Mouse (Mus musculus) midbrain, embryonic 15.5 days (tissue): ENCODE measurements around the gene Abracl. TPM values are rescaled to one million over a fixed set of nuclear protein-coding genes. Genes with fewer than 3 reads are reported as not detected.

ENCODE experiments used
- ATAC-seq: fragments of 200-750 bp; cut with Nextera tagmentation; replicated peaks from 2 replicates; pipeline ENCODE4 v1.8.0; 2017; ENCODE audit warnings: moderate TSS enrichment
- H3K27ac ChIP-seq: fragments of 300-500 bp; sonication (generic); 2 replicates; pipeline ENCODE4 v1.5.1; 2015; ENCODE audit warnings: mild to moderate bottlenecking, inconsistent platforms
- H3K27me3 ChIP-seq: fragments of 300-500 bp; sonication (generic); replicated peaks from 2 replicates; pipeline ENCODE4 v1.6.1; 2015; ENCODE audit warnings: inconsistent platforms
- H3K36me3 ChIP-seq: fragments of 300-500 bp; sonication (generic); replicated peaks from 2 replicates; pipeline ENCODE4 v1.6.1; 2015; ENCODE audit warnings: inconsistent platforms
- H3K4me1 ChIP-seq: fragments of 300-500 bp; sonication (generic); 2 replicates; pipeline ENCODE4 v1.6.1; 2015; ENCODE audit warnings: inconsistent platforms
- H3K4me2 ChIP-seq: fragments of 300-500 bp; sonication (generic); 2 replicates; pipeline ENCODE4 v1.6.1; 2015; ENCODE audit warnings: inconsistent platforms, mild to moderate bottlenecking, moderate library complexity
- H3K4me3 ChIP-seq: fragments of 300-500 bp; sonication (generic); 2 replicates; pipeline ENCODE4 v1.5.1; 2015; ENCODE audit warnings: mild to moderate bottlenecking, inconsistent platforms
- H3K9ac ChIP-seq: fragments of 300-500 bp; sonication (generic); 2 replicates; pipeline ENCODE4 v1.6.1; 2015; ENCODE audit warnings: mild to moderate bottlenecking, inconsistent platforms
- H3K9me3 ChIP-seq: fragments of 300-500 bp; sonication (generic); 2 replicates; pipeline ENCODE4 v1.6.1; 2016; ENCODE audit warnings: inconsistent platforms
- WGBS: fragments of 180-500 bp; shearing (Covaris S2); methylation state at CpG from one replicate; pipeline ENCODE4 v1.1.7; 2015; ENCODE audit warnings: mixed read lengths; 5-methylcytosine and 5-hydroxymethylcytosine counted together
- polyA plus RNA-seq: library from polyadenylated mRNA; unstranded; fragments of >200 nt; fragmentation: Nextera tagmentation; extraction: Ambion mirVana; gene quantifications from 2 replicates; pipeline ENCODE4 v1.2.1, GENCODE M21; 2015

The Abracl gene
- polyA plus RNA-seq, 1 experiment from 2014 or later, result 49.2 TPM

DNA sequence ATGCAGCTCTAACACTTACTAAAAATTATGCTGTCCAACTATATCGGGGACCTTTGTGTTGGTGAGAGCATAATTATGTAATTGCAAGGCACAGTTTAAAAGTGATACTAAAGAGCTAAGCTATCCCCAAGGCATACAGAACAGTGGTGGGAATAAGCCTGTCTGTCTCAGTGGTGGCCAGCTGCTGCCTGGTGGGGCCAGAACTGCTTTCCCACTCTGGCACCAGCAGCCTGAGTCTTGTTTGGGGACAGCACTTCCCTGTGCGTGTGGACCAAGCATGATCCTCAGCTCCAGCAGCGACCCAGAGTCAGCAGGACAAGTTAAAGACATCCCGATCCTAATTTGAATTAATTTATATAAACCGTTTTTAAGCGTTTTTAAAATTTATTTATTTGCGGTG lies 2.6 kb downstream of the Abracl start:
- 68% methylated on average over 7 of the region's 7 CpGs for WGBS
- Histone ChIP-seq H3K36me3 (0 out of 2 replicates have a peak, but pooled peaks cover 6% of the 10 kb centered on the region), H3K4me3 (no peak overlapping the region), H3K9me3 (no peaks in the 10 kb centered on the region), H3K4me1 (no peaks in the 10 kb centered on the region; the same call in 1 of the 2 replicates), H3K4me2 (no peak overlapping the region), H3K27ac (no peak overlapping the region), H3K9ac (no peak overlapping the region), H3K27me3 (no peaks in the 10 kb centered on the region)
- ATAC-seq, result no peak

DNA sequence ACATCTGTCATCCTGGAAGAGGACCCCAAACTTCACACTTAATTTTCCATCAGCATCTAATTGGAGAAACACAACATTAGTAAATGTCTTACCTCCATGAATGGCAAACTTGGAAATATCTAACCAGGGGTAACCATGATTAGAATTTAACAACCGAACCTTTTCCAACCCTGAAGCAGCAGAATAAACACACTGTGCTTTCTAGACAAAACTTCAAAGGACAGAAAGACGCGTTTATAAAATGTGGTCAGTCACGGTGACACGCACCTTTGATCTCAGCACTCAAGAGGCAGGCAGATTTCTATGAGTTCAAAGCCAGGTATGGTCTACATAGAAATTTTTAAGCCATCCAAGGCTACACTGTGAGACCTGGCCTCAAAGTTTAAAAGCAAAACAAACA lies 11.3 kb downstream of the Abracl start:
- Histone ChIP-seq H3K36me3 (0 out of 2 replicates have a peak, but pooled peaks cover 4% of the 10 kb centered on the region), H3K9ac (no peak overlapping the region), H3K4me1 (no peaks in the 10 kb centered on the region), H3K4me3 (no peak overlapping the region), H3K4me2 (no peak overlapping the region), H3K9me3 (no peaks in the 10 kb centered on the region), H3K27me3 (no peaks in the 10 kb centered on the region), H3K27ac (no peak overlapping the region)
- no peak for ATAC-seq
- 80% methylated on average over 5 of the region's 5 CpGs for WGBS

DNA sequence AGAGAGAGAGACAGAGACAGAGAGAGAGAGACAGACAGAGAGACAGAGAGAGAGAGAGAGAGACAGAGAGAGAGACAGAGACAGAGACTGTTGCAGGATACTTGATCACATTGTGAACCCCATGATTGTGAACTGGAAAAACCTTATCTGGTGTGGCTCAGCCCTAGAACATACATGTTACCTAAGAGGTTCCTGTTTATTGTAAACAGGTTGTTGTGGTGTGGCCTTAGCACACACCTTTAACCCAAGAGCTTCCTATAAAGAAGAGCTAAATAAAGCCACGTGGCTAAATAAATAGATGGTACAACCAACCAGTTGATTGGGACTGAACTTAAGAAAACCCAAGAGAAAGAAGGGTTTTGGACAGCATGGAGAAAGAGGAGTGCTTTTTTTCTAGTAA lies 13.3 kb downstream of the Abracl start:
- H3K27ac ChIP-seq, result no peak overlapping the region
- H3K4me2 ChIP-seq, result no peak overlapping the region
- no peaks in the 10 kb centered on the region for H3K27me3 ChIP-seq
- H3K9ac ChIP-seq, result no peak overlapping the region
- H3K4me3 ChIP-seq, result no peak overlapping the region
- no peaks in the 10 kb centered on the region for H3K9me3 ChIP-seq
- no peaks in the 10 kb centered on the region for H3K4me1 ChIP-seq
- H3K36me3 ChIP-seq, result no peaks in the 10 kb centered on the region
- ATAC-seq, result no peak
- WGBS, result 85% methylated on average over 1 of the region's 1 CpGs

DNA sequence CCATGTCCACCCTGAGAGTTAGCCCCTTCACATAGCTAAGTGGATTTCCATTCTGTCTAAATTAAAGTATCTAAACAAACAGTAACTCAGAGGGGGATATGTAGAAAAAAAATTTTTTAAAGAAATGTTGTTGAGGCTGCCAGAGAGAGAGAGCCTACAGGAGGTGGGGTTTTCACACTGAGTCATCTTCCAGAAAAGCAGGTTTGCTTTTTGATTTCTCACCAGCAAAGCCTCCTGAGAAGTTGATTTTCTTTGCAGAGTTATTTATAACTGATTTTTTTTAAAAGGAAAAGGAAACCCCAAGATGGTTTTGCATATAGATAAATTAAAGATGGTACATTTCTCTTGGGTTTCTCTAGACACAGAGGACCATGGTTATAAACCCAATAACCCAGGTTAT lies 15.0 kb downstream of the Abracl start:
- ATAC-seq, result no peak
- no peaks in the 10 kb centered on the region for H3K27me3 ChIP-seq
- no peak overlapping the region for H3K4me3 ChIP-seq
- H3K4me2 ChIP-seq, result no peak overlapping the region
- no peak overlapping the region for H3K9ac ChIP-seq
- H3K4me1 ChIP-seq, result no peaks in the 10 kb centered on the region
- H3K9me3 ChIP-seq, result no peaks in the 10 kb centered on the region
- no peaks in the 10 kb centered on the region for H3K36me3 ChIP-seq
- no peak overlapping the region for H3K27ac ChIP-seq

DNA sequence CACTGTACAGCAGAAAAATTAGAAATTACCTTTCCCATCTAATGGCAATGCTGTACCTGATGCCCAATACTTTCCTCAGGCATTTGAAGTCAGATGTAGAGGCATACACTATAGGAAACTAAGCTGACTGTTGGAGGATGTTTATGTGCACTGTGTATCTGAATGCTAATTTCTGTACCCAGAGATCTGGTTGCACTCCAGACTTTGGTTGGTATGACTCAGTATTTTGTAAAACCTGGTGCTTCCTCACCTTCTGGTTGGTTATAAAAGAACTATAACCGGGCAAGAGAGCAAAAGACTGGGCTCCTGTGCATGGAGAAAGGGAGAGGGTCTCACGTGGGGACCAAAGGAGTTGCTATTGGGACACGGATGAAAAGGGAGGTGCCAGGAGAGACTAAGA lies 15.8 kb downstream of the Abracl start:
- ATAC-seq, result no peak
- Histone ChIP-seq H3K4me1 (no peaks in the 10 kb centered on the region), H3K9me3 (no peaks in the 10 kb centered on the region), H3K27me3 (no peaks in the 10 kb centered on the region), H3K4me2 (no peak overlapping the region), H3K27ac (no peak overlapping the region), H3K36me3 (no peaks in the 10 kb centered on the region), H3K4me3 (no peak overlapping the region), H3K9ac (no peak overlapping the region)
- WGBS, result 87% methylated on average over 3 of the region's 3 CpGs

DNA sequence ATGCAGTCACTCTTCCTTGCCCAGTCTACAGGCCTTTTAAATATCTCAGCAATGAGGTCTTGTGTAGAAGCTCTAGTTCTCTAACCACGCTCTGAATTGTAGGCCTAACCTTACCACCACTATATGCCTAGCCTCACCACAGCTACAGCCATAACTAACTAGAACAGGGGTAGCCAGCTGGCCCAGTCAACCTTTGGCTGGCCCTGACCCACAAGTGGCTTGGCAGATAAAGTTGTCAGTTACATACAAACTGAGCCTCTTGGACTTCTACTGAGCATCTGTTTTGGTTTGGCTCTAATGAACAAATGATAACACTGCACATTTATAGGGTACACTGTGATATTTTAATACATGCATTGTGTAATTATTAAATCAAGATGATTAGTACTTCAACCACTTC lies 16.3 kb downstream of the Abracl start:
- H3K4me3 ChIP-seq, result no peak overlapping the region
- no peaks in the 10 kb centered on the region for H3K27me3 ChIP-seq
- H3K9ac ChIP-seq, result no peak overlapping the region
- WGBS, result 94% methylated on average over 1 of the region's 1 CpGs
- no peak overlapping the region for H3K27ac ChIP-seq
- no peaks in the 10 kb centered on the region for H3K36me3 ChIP-seq
- no peaks in the 10 kb centered on the region for H3K9me3 ChIP-seq
- no peaks in the 10 kb centered on the region for H3K4me1 ChIP-seq
- H3K4me2 ChIP-seq, result no peak overlapping the region
- no peak for ATAC-seq

DNA sequence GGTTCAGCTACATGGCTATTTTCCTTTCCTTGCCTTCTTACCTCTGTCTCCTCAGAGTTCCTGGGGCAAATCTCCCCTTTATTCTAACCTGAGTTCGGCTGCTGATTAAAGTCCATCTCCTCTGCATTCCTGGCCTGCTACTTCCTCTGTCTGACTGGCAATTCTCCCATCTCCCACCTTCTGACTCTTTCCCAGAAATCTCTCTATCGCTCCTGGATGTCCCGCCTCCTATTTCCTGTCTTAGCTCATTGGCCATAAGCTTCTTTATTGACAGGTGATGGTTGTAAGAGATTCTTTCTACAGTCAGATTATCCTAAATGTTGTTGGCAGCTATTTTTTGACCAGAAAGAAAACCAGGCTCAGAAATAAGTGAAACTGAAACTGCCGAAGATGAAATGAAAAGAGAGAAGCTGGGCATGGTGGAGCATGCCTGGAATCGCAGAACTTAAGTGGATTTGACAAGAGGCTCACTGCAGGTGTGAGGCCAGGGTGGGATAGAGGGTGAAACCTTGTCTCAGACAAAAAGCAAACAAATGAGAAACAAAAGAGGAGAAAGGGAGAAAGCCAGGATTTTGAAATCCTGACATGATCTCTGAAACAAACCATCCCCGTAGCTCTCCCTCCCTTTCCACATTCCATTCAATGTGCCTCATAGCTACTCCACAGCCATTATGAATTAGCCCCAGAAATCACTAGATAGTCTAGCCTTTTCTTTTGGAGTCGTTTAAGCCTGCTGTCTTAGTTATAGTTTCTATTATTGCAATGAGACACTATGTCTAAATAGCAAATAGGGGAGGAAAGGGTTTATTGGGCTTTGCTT lies 17.7 kb downstream of the Abracl start:
- Histone ChIP-seq H3K27ac (no peak overlapping the region), H3K4me1 (no peaks in the 10 kb centered on the region), H3K9me3 (no peaks in the 10 kb centered on the region), H3K4me3 (no peak overlapping the region), H3K27me3 (no peaks in the 10 kb centered on the region), H3K36me3 (no peaks in the 10 kb centered on the region), H3K4me2 (no peak overlapping the region), H3K9ac (no peak overlapping the region)
- 81% methylated on average over 7 of the region's 7 CpGs for WGBS
- ATAC-seq, result no peak

DNA sequence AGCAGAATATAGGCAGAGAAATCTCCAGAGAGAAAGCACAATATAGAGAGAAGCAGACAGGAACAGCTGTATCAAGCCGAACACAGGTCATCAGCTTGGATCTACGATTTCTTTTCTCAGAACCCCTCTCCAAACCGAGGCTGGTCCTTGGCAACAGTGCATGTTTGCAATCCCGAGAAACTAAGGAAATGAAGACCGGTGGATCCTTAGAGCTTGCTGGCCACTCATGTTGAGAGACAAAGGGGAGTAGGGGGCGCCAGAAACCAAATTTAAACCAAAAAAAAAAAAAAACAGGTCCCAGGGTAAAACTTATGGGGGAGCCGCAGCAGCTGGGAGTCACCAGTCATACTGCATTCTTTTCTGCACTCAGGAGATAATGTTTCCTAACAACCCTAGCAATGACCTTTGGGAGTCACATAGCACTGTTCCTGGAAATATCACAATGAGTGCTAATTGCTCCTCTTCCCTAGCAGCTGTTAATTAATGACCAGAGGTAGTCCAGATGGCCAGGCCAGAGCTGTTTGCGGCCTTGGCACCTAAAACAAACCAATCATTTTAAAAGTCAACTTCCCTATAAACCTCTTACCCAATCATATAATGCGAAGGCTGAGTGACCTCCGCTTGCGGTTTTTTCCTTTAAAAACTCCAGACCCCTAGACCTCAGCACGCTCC lies 19.0 kb downstream of the Abracl start:
- Histone ChIP-seq H3K4me1 (no peaks in the 10 kb centered on the region), H3K27me3 (no peaks in the 10 kb centered on the region), H3K9ac (no peak overlapping the region), H3K36me3 (no peaks in the 10 kb centered on the region), H3K4me2 (no peak overlapping the region), H3K27ac (no peak overlapping the region), H3K4me3 (no peak overlapping the region), H3K9me3 (no peaks in the 10 kb centered on the region)
- no peak for ATAC-seq
- WGBS, result 85% methylated on average over 12 of the region's 12 CpGs

DNA sequence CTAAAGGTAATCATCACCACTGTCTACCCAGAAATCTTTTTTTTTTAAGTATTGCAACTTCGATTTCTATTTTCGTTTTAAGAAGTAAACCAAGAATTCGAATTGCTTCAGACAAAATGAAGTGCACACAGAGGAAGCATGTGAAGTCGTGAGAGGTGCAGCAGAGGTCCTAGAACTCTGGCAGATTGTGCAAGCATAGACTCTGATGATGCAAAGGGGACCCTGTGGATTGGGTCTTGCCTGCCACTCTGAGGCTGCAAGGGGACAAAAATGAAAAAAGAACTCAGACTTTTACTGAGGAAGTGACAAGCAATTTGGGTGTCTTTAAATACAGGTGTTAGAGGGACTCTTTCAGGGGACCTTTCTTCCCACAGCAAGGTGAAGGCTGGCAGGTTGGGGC lies 32.5 kb downstream of the Abracl start:
- no peaks in the 10 kb centered on the region for H3K27me3 ChIP-seq
- WGBS, result 89% methylated on average over 4 of the region's 4 CpGs
- no peak overlapping the region for H3K4me2 ChIP-seq
- H3K4me1 ChIP-seq, result no peaks in the 10 kb centered on the region
- H3K36me3 ChIP-seq, result no peaks in the 10 kb centered on the region
- H3K4me3 ChIP-seq, result no peak overlapping the region
- H3K27ac ChIP-seq, result no peak overlapping the region
- no peak for ATAC-seq
- H3K9me3 ChIP-seq, result no peaks in the 10 kb centered on the region
- no peak overlapping the region for H3K9ac ChIP-seq

DNA sequence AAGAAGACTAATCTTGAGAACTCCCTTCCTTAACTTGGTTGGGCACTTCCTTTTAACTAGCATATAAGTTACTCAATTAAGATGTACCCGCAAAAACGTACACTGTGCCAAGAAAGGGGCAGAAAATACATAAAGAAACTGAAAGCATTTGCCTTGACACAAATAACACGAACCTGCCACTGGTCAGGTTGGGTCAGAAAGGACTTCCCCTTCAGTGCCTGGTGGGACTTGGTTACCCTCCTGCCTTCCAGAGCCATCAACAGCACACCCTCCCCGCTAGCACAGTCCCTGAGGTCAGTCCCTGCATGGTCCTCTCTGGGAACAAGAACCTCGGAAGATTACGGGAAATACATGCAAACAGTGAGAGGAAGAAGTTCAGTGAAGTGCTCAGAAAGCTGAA lies 34.0 kb downstream of the Abracl start:
- Histone ChIP-seq H3K4me1 (no peaks in the 10 kb centered on the region), H3K4me2 (no peak overlapping the region), H3K27me3 (no peaks in the 10 kb centered on the region), H3K9ac (no peak overlapping the region), H3K36me3 (no peaks in the 10 kb centered on the region), H3K4me3 (no peak overlapping the region), H3K27ac (no peak overlapping the region), H3K9me3 (no peaks in the 10 kb centered on the region)
- no peak for ATAC-seq
- 71% methylated on average over 6 of the region's 6 CpGs for WGBS

DNA sequence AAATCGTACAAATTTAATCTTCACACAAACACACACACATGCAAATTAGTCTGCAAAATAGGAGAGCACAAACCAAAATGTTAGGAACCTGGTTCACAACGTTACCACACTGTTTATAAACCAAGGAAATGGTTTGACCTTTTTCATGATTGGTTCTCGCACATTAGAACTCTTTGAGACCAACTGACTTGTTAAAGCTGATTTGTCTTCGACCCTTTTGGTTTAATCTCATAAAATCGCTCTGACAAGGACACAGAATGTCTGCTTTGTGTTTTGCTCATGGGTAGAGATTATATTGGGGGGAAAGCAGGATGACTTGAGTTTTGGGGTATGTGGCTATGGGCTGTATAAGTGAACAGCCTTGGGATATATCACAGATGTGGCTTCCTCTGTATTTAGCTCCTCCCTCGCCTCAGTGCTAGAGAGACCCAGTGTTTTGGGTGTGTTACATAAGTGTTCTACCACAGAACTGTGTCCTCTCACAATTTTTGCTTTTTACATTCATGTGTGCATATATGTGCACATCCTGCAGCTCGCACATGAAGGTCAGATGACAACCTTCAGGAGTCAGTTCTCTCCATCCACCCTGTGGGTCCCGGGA lies 35.2 kb downstream of the Abracl start:
- no peak overlapping the region for H3K9ac ChIP-seq
- no peaks in the 10 kb centered on the region for H3K9me3 ChIP-seq
- H3K4me2 ChIP-seq, result no peak overlapping the region
- no peak overlapping the region for H3K4me3 ChIP-seq
- H3K27me3 ChIP-seq, result no peaks in the 10 kb centered on the region
- no peak overlapping the region for H3K27ac ChIP-seq
- no peaks in the 10 kb centered on the region for H3K36me3 ChIP-seq
- ATAC-seq, result no peak
- H3K4me1 ChIP-seq, result no peaks in the 10 kb centered on the region
- 85% methylated on average over 8 of the region's 8 CpGs for WGBS

DNA sequence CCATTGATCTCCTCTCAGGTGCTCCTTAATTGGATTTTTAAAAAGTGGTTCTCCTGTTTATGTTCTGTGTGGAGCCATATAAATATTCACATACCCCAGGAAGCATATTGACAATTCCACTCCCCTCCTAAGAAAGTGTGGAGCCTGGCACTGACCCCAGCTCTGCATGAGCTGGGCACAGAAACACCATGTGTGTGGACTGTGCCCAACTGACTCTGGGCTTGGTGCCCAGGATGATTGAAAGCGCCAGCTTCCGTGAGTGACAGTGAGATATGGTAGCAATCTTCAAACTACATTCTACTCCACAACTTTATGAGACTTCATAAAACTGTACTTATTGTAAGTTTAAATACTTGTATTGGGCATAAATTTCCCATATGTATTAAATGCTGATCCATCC lies 39.8 kb downstream of the Abracl start:
- H3K36me3 ChIP-seq, result no peaks in the 10 kb centered on the region
- whole genome bisulfite sequencing, result 96% methylated on average over 2 of the region's 2 CpGs
- no peak overlapping the region for H3K4me3 ChIP-seq
- ATAC-seq, result peak; percentile 52; the same call in 1 of the 2 replicates
- no peak overlapping the region for H3K4me2 ChIP-seq
- H3K4me1 ChIP-seq, result no peaks in the 10 kb centered on the region
- no peak overlapping the region for H3K9ac ChIP-seq
- H3K27ac ChIP-seq, result no peak overlapping the region
- no peaks in the 10 kb centered on the region for H3K27me3 ChIP-seq
- no peaks in the 10 kb centered on the region for H3K9me3 ChIP-seq
